Mouse (Mus musculus) ES-Bruce4 (cell line): ENCODE data around the gene Tcf7l2.

Experiments
- CTCF ChIP-seq: IDR thresholded peaks from one replicate; pipeline ENCODE4 v1.8.1; 2011; ENCODE audit warnings: low read depth, low read length
- EP300 ChIP-seq: IDR thresholded peaks from 2 replicates; pipeline ENCODE4 v1.6.1; 2011; ENCODE audit warnings: low read depth, low read length; ENCODE audit not compliant: insufficient read depth
- POLR2A ChIP-seq: IDR thresholded peaks from one replicate; pipeline ENCODE4 v1.8.1; 2011; ENCODE audit warnings: low read length; ENCODE audit not compliant: insufficient read depth

- TF ChIP-seq CTCF = no peak
- TF ChIP-seq POLR2A = no peak
- no peak for TF ChIP-seq EP300
Observed at GRCm38 (mm10) chr19:55839036-55839555, 97.5 kb downstream of the Tcf7l2 start.
